ENCODE assay signal across 8 mouse cellular contexts in the genomic region with DNA sequence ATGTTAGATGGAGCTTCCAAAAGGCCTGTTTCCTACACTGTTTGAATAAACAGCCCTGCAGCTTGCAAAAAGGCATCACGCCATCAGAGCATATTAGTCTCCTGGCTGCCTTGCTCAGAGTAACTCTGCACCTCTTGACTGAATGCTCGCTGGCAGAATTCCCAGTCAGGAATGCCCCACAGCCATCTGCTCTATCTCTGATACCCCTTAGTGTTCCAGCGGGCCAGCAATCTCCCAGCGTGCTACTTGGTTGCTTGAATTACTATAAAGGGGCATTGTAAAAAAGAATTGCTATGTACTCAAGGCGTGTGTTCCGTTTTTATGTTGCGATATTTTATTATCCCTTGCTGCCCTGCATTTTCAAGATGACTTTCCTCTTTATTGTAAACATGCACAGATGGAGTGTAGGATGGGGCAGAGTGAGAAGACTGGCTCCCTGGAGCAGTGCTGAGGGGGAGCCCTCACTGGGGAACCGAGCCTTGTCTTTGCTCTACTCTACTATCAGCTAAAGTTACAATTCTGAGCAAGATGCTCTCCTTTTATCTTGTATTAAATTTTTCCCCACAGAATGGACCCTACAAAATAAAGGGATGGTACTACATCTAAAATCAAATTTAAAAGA. TPM values are rescaled to one million over a fixed set of nuclear protein-coding genes. Genes with fewer than 3 reads are reported as not detected.
DNase-seq lines count a peak whose midpoint lies in the region; ATAC-seq and TF ChIP-seq lines count a peak whose summit lies in the region.

No protein-coding gene starts in this region.

- no peak overlapping the region for H3K4me2 ChIP-seq in neural tube, embryonic 12.5 days (replicated peaks)
- peak overlapping the region; percentile 29 for H3K4me2 ChIP-seq in hindbrain, embryonic 16.5 days (ENCODE audit: low read length)
- H3K4me2 ChIP-seq in midbrain, embryonic 16.5 days (ENCODE audit: low read length), result no peak overlapping the region

- H3K4me1 ChIP-seq in neural tube, embryonic 12.5 days, result no peaks in the 10 kb centered on the region
- H3K4me1 ChIP-seq in hindbrain, embryonic 16.5 days (ENCODE audit: control insufficient read depth, insufficient read depth, low read depth, low read length), result peaks cover 6% of the 10 kb centered on the region; the same call in 1 of the 2 replicates
- peaks cover 4% of the 10 kb centered on the region; the same call in 1 of the 2 replicates for H3K4me1 ChIP-seq in midbrain, embryonic 16.5 days (ENCODE audit: control insufficient read depth, insufficient read depth, low read length)
- no peaks in the 10 kb centered on the region for H3K4me1 ChIP-seq in lung, adult 2 months (ENCODE audit: control insufficient read depth, insufficient read depth, low read length)

- H3K27me3 ChIP-seq in neural tube, embryonic 12.5 days (replicated peaks), result no peaks in the 10 kb centered on the region
- H3K27me3 ChIP-seq in hindbrain, embryonic 16.5 days (replicated peaks; ENCODE audit: control insufficient read depth, insufficient read depth, low read length), result no peaks in the 10 kb centered on the region
- no peaks in the 10 kb centered on the region for H3K27me3 ChIP-seq in midbrain, embryonic 16.5 days (ENCODE audit: control insufficient read depth, insufficient read depth, low read depth, low read length)

- H3K4me3 ChIP-seq in neural tube, embryonic 12.5 days, result no peak overlapping the region
- H3K4me3 ChIP-seq in hindbrain, embryonic 16.5 days (ENCODE audit: low read length), result no peak overlapping the region
- H3K4me3 ChIP-seq in midbrain, embryonic 16.5 days (ENCODE audit: low read depth, low read length), result no peak overlapping the region
- no peak overlapping the region for H3K4me3 ChIP-seq in lung, adult 2 months (replicated peaks; ENCODE audit: extremely low read depth, low read depth, low read length)

- H3K27ac ChIP-seq in neural tube, embryonic 12.5 days, result no peak overlapping the region
- H3K27ac ChIP-seq in hindbrain, embryonic 16.5 days (ENCODE audit: low read depth, low read length), result peak overlapping the region; percentile 66
- H3K27ac ChIP-seq in midbrain, embryonic 16.5 days (ENCODE audit: low read length), result peak overlapping the region; percentile 40; the same call in 1 of the 2 replicates

- no peak for TF ChIP-seq POLR2A in lung, adult 2 months (IDR thresholded peaks at IDR 0.05; ENCODE audit: borderline replicate concordance, extremely low read depth, low read depth, low read length)

- no peak for TF ChIP-seq CTCF in lung, adult 2 months (IDR thresholded peaks at IDR 0.05; ENCODE audit: insufficient read depth, low read length)

- H3K36me3 ChIP-seq in neural tube, embryonic 12.5 days, result no peaks in the 10 kb centered on the region
- H3K36me3 ChIP-seq in hindbrain, embryonic 16.5 days (ENCODE audit: control insufficient read depth, insufficient read depth, low read length), result no peaks in the 10 kb centered on the region
- no peaks in the 10 kb centered on the region for H3K36me3 ChIP-seq in midbrain, embryonic 16.5 days (ENCODE audit: control insufficient read depth, insufficient read depth, low read length)

- no peak overlapping the region for H3K9ac ChIP-seq in neural tube, embryonic 12.5 days
- no peak overlapping the region for H3K9ac ChIP-seq in hindbrain, embryonic 16.5 days (ENCODE audit: low read depth, low read length)
- no peak overlapping the region for H3K9ac ChIP-seq in midbrain, embryonic 16.5 days (ENCODE audit: low read depth, low read length)

- peak; percentile 63; the same call in 1 of the 2 replicates for ATAC-seq in neural tube, embryonic 12.5 days (ENCODE audit: low FRiP score, low read depth)
- peak; percentile 95 for ATAC-seq in hindbrain, embryonic 16.5 days
- peak; percentile 90 for ATAC-seq in midbrain, embryonic 16.5 days

- 59% methylated on average over 8 of the region's 8 CpGs for WGBS in neural tube, embryonic 12.5 days
- 31% methylated on average over 8 of the region's 8 CpGs for WGBS in hindbrain, embryonic 16.5 days
- WGBS in midbrain, embryonic 16.5 days, result 39% methylated on average over 8 of the region's 8 CpGs
- 57% methylated on average over 8 of the region's 8 CpGs for WGBS in lung, adult 2 months

- DNase-seq in neural tube, embryonic 10.5 days (ENCODE audit: extremely low spot score, low spot score), result no peak
- DNase-seq in frontal cortex, adult 2 months (ENCODE audit: extremely low spot score in 1 of 2, low spot score in 1 of 2), result peak; percentile 35 to 74
- no peak for DNase-seq in liver
- no peak for DNase-seq in lung, adult 2 months
- no peak for DNase-seq in yolk sac, embryonic 10.5 days (ENCODE audit: low spot score)

- H3K9me3 ChIP-seq in neural tube, embryonic 12.5 days, result no peaks in the 10 kb centered on the region
- H3K9me3 ChIP-seq in hindbrain, embryonic 16.5 days (ENCODE audit: control insufficient read depth, low read length), result no peaks in the 10 kb centered on the region
- H3K9me3 ChIP-seq in midbrain, embryonic 16.5 days (replicated peaks; ENCODE audit: control insufficient read depth, low read length, poor library complexity, severe bottlenecking), result no peaks in the 10 kb centered on the region

RNA-seq across cellular contexts. Expression of a gene that starts 43.3 kb away (rescaled TPM):
- 16.3 and 16.4 TPM in 2 replicates for polyA plus RNA-seq in neural tube, embryonic 12.5 days (2016; fragmentation: Nextera tagmentation; extraction: Ambion mirVana)
- 13.9 and 14.8 TPM in 2 replicates for polyA plus RNA-seq in frontal cortex, adult 2 months (2012; rRNA removed)
- 35.2 and 35.6 TPM in 2 replicates for polyA plus RNA-seq in hindbrain, embryonic 16.5 days (2015; fragmentation: Nextera tagmentation; extraction: Ambion mirVana)
- polyA plus RNA-seq in midbrain, embryonic 16.5 days (2015; fragmentation: Nextera tagmentation; extraction: Ambion mirVana), result 9.2 and 10.4 TPM in 2 replicates
- 0.18 and 0.36 TPM in 2 replicates for polyA plus RNA-seq in lung, adult 2 months (2012; rRNA removed)

Comparison
In these comparisons a context has a peak if more than half of its experiments do, and no peak if none do; other contexts are left out.
1. DNase-seq: peak in frontal cortex, adult 2 months (2 of 2); none in neural tube, embryonic 10.5 days (single experiment), liver (single experiment), lung, adult 2 months (single experiment) and yolk sac, embryonic 10.5 days (single experiment).
2. Peak in every context shown above with its lines, with median percentiles within 50 percentile points of each other: ATAC-seq.